Mouse (Mus musculus) heart, postnatal 0 days (tissue): ENCODE measurements at regions not wholly inside any gene's neighbourhood (a gene's known extent, or its start where the extent isn't known, plus 50 kb on each side); places are given as distances from the start of the nearest gene placed in this dataset.

Source experiments
- CTCF ChIP-seq: IDR thresholded peaks from 2 replicates; pipeline ENCODE4 v1.5.1; 2016; ENCODE audit warnings: antibody characterized with exemption, control low read depth, low read depth
- EP300 ChIP-seq: IDR thresholded peaks from 2 replicates; pipeline ENCODE4 v1.6.1; 2016; ENCODE audit warnings: antibody characterized with exemption, low read depth

GRCm38 (mm10) chr14:104298312-104298711 is 169.5 kb downstream of the Pou4f1 start:
- no peak for TF ChIP-seq CTCF
- no peak for TF ChIP-seq EP300
